In genomic region chr2:59554373-59554940, GRCm38 (mm10) we compare ENCODE assay signal across 21 mouse cellular contexts.
"Had no signal": no experiment of that assay in that cellular context is flagged by ENCODE, and none has a peak within 500 bp of the region (broad histone marks: within the 10 kb centered on the region; RNA-seq: fewer than 3 reads in every experiment).

No protein-coding gene starts in this region.

- H3K4me1 ChIP-seq: liver, embryonic 12.5 days; liver, embryonic 15.5 days; megakaryocyte, embryonic 14.5 days; midbrain, embryonic 10.5 days; neural tube, embryonic 13.5 days; stomach, embryonic 15.5 days had no signal

- H3K9ac ChIP-seq: limb, embryonic 12.5 days; liver, embryonic 12.5 days; liver, embryonic 15.5 days; neural tube, embryonic 13.5 days; stomach, embryonic 15.5 days had no signal

- ATAC-seq: liver, embryonic 12.5 days had no signal

- H3K36me3 ChIP-seq: limb, embryonic 12.5 days; liver, embryonic 12.5 days; liver, embryonic 15.5 days; midbrain, embryonic 10.5 days; neural tube, embryonic 13.5 days; stomach, embryonic 15.5 days had no signal

- DNase-seq: kidney, adult 2 months; kidney, postnatal 10 days; kidney, postnatal 36 days; layer of hippocampus, postnatal 36 days; liver; lung, adult 18-20 months; midbrain, embryonic 14.5 days; retina, postnatal 1 day; right cerebral cortex, postnatal 25 days; spleen, adult 18-20 months; thymus, adult 2 months; thymus, postnatal 14 days; thymus, postnatal 4 days had no signal

- H3K27me3 ChIP-seq: liver, embryonic 12.5 days; liver, embryonic 15.5 days; stomach, embryonic 15.5 days had no signal

- H3K27ac ChIP-seq: left cerebral cortex, adult 2 months; limb, embryonic 12.5 days; liver, embryonic 12.5 days; liver, embryonic 15.5 days; midbrain, embryonic 10.5 days; neural tube, embryonic 13.5 days; stomach, embryonic 15.5 days had no signal

- H3K4me2 ChIP-seq: limb, embryonic 12.5 days; liver, embryonic 12.5 days; liver, embryonic 15.5 days; neural tube, embryonic 13.5 days; stomach, embryonic 15.5 days had no signal

- H3K9me3 ChIP-seq: limb, embryonic 12.5 days; liver, embryonic 12.5 days; liver, embryonic 15.5 days; midbrain, embryonic 10.5 days; neural tube, embryonic 13.5 days; stomach, embryonic 15.5 days had no signal

- H3K4me3 ChIP-seq: left cerebral cortex, adult 2 months; limb, embryonic 12.5 days; liver, embryonic 12.5 days; liver, embryonic 15.5 days; megakaryocyte, embryonic 14.5 days; midbrain, embryonic 10.5 days; neural tube, embryonic 13.5 days; stomach, embryonic 15.5 days had no signal
